Mouse (Mus musculus) C2C12 (cell line): Measurements from ENCODE around the gene Sstr3.

Experiments
- CEBPB ChIP-seq: IDR thresholded peaks from one replicate; pipeline ENCODE4 v1.6.1; 2011; ENCODE audit warnings: low read depth, mild to moderate bottlenecking, control low read depth, moderate library complexity
- CTCF ChIP-seq: IDR thresholded peaks from one replicate; pipeline ENCODE4 v1.5.1; 2011; ENCODE audit not compliant: control insufficient read depth, insufficient read depth, insufficient read length
- FOSL1 ChIP-seq: IDR thresholded peaks from one replicate; pipeline ENCODE4 v1.8.0; 2011; ENCODE audit warnings: mild to moderate bottlenecking, low read length; ENCODE audit not compliant: poor library complexity, insufficient read depth, severe bottlenecking
- MAX ChIP-seq: IDR thresholded peaks from one replicate; pipeline ENCODE4 v1.6.1; 2011; ENCODE audit warnings: mild to moderate bottlenecking, control low read depth
- MYOD1 ChIP-seq: IDR thresholded peaks from one replicate; pipeline ENCODE4 v1.6.1; 2011; ENCODE audit warnings: low read depth; ENCODE audit not compliant: control insufficient read depth, insufficient read length
- MYOG ChIP-seq: IDR thresholded peaks from one replicate; pipeline ENCODE4 v1.6.1; 2011; ENCODE audit not compliant: control insufficient read depth, insufficient read length; ENCODE audit errors: extremely low read depth
- USF1 ChIP-seq: IDR thresholded peaks from one replicate; pipeline ENCODE4 v1.6.1; 2011; ENCODE audit warnings: low read depth, mild to moderate bottlenecking, control low read depth, moderate library complexity

DNA sequence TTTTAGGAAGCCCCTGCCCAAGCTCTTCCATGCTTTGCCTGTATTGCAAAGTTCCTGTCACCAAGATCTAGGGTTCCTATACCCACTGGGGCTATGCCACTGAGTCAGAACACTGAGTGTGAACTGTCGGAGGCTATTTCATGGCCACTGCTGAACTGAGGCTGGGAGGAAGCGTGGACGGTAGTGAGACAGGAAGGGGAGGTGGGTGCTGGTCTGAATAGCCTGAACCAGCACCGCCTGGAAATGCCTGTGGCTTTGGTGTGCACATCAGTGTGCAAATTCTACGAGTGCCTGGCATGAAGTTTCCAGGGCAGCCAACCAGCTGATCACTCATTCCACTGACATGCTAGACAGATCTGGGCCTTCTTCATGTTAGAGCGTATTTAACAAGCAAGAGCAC, 22.6 kb downstream of the Sstr3 start:
- TF ChIP-seq CTCF: no peak
- TF ChIP-seq MAX: no peak
- TF ChIP-seq FOSL1: no peak
- no peak for TF ChIP-seq MYOD1
- no peak for TF ChIP-seq CEBPB
- TF ChIP-seq USF1: no peak
- TF ChIP-seq MYOG: no peak
